Mouse (Mus musculus) heart, embryonic 16.5 days (tissue): ENCODE results near the gene Gm45808. TPM values are rescaled to one million over a fixed set of nuclear protein-coding genes. Genes with fewer than 3 reads are reported as not detected.

Experiments used
- microRNA-seq: library from miRNA; unstranded; fragments of <30 nt; microRNA quantifications from one replicate; pipeline ENCODE4, GENCODE M21; 2017
- polyA plus RNA-seq: library from polyadenylated mRNA; unstranded; fragments of >200 nt; fragmentation: Nextera tagmentation; extraction: Ambion mirVana; gene quantifications from 2 replicates; pipeline ENCODE4 v1.2.1, GENCODE M21; 2015

The Gm45808 gene
- polyA plus RNA-seq, 1 experiment from 2014 or later = not detected

Small RNA genes within 50 kb of the gene (microRNA-seq; reads per million reads assigned to microRNA genes)
- gene Gm22133 = not detected

Other genes with a start within 250 kb of the Gm45808 start
- 5.0 and 9.2 TPM in 2 replicates for gene Cd37, start 247.7 kb downstream of the Gm45808 start, polyA plus RNA-seq
- gene Slc6a16, start 245.7 kb downstream of the Gm45808 start, polyA plus RNA-seq = 0.09 TPM in 1 of 2 replicates, not detected in the other
- gene Slc6a21, start 209.3 kb downstream of the Gm45808 start, polyA plus RNA-seq = not detected in 2 replicates
- 12.4 and 18.0 TPM in 2 replicates for gene Trpm4, start 153.0 kb downstream of the Gm45808 start, polyA plus RNA-seq
- 26.6 and 28.7 TPM in 2 replicates for gene Hrc, start 151.5 kb downstream of the Gm45808 start, polyA plus RNA-seq
- gene Ppfia3, start 119.8 kb downstream of the Gm45808 start, polyA plus RNA-seq = 1.5 TPM in 2 replicates
- 0.81 and 0.91 TPM in 2 replicates for gene Lin7b, start 116.2 kb downstream of the Gm45808 start, polyA plus RNA-seq
- 145 and 161 TPM in 2 replicates for gene Snrnp70, start 91.1 kb downstream of the Gm45808 start, polyA plus RNA-seq
- 0.25 and 0.27 TPM in 2 replicates for gene Kcna7, start 81.2 kb downstream of the Gm45808 start, polyA plus RNA-seq
- gene Ntf5, start 73.1 kb downstream of the Gm45808 start, polyA plus RNA-seq = 0.91 and 1.1 TPM in 2 replicates
- gene Lhb, start 66.0 kb downstream of the Gm45808 start, polyA plus RNA-seq = 0.46 and 0.51 TPM in 2 replicates
- gene Gys1, start 52.0 kb downstream of the Gm45808 start, polyA plus RNA-seq = 136 and 141 TPM in 2 replicates
- gene Ruvbl2, start 48.7 kb downstream of the Gm45808 start, polyA plus RNA-seq = 85.1 and 88.3 TPM in 2 replicates
- gene Ftl1, start 26.9 kb downstream of the Gm45808 start, polyA plus RNA-seq = 3,045 and 3,399 TPM in 2 replicates
- gene Bax, start 19.9 kb downstream of the Gm45808 start, polyA plus RNA-seq = 104 and 107 TPM in 2 replicates
- 0.35 and 0.71 TPM in 2 replicates for gene Tulp2, start 4.9 kb downstream of the Gm45808 start, polyA plus RNA-seq
- 3.4 TPM in 2 replicates for gene Dhdh, start 2.0 kb upstream of the Gm45808 start, polyA plus RNA-seq
- 156 and 160 TPM in 2 replicates for gene Nucb1, start 23.6 kb upstream of the Gm45808 start, polyA plus RNA-seq
- 25.0 and 27.1 TPM in 2 replicates for gene Ppp1r15a, start 39.5 kb upstream of the Gm45808 start, polyA plus RNA-seq
- 1.3 and 1.8 TPM in 2 replicates for gene Plekha4, start 39.5 kb upstream of the Gm45808 start, polyA plus RNA-seq
- gene Hsd17b14, start 68.1 kb upstream of the Gm45808 start, polyA plus RNA-seq = 0.66 and 0.87 TPM in 2 replicates
- 97.7 and 102 TPM in 2 replicates for gene Bcat2, start 83.3 kb upstream of the Gm45808 start, polyA plus RNA-seq
- gene Fgf21, start 128.7 kb upstream of the Gm45808 start, polyA plus RNA-seq = 1.5 and 1.7 TPM in 2 replicates
- 0.15 and 0.83 TPM in 2 replicates for gene Fut1, start 130.5 kb upstream of the Gm45808 start, polyA plus RNA-seq
- 0.21 and 0.26 TPM in 2 replicates for gene Izumo1, start 135.0 kb upstream of the Gm45808 start, polyA plus RNA-seq
- gene Rasip1, start 140.7 kb upstream of the Gm45808 start, polyA plus RNA-seq = 15.4 and 16.3 TPM in 2 replicates
- gene Mamstr, start 153.2 kb upstream of the Gm45808 start, polyA plus RNA-seq = 7.6 and 9.0 TPM in 2 replicates
- 1.5 and 1.6 TPM in 2 replicates for gene Fut2, start 179.6 kb upstream of the Gm45808 start, polyA plus RNA-seq
- gene Ntn5, start 197.2 kb upstream of the Gm45808 start, polyA plus RNA-seq = 0.22 and 0.36 TPM in 2 replicates
- 0.33 and 0.65 TPM in 2 replicates for gene Sec1, start 207.6 kb upstream of the Gm45808 start, polyA plus RNA-seq
- gene Car11, start 213.0 kb upstream of the Gm45808 start, polyA plus RNA-seq = 4.2 and 5.1 TPM in 2 replicates
- gene Dbp, start 218.3 kb upstream of the Gm45808 start, polyA plus RNA-seq = 3.0 and 3.6 TPM in 2 replicates
- gene Rpl18, start 228.6 kb upstream of the Gm45808 start, polyA plus RNA-seq = 520 and 591 TPM in 2 replicates
- 18.9 and 19.1 TPM in 2 replicates for gene Sphk2, start 231.2 kb upstream of the Gm45808 start, polyA plus RNA-seq
- 0.39 and 0.84 TPM in 2 replicates for gene Fam83e, start 234.4 kb upstream of the Gm45808 start, polyA plus RNA-seq
- gene Spaca4, start 239.0 kb upstream of the Gm45808 start, polyA plus RNA-seq = not detected in 2 replicates